Mouse (Mus musculus): ENCODE measurements around the gene Ypel4. TPM values are rescaled to one million over a fixed set of nuclear protein-coding genes. Genes with fewer than 3 reads are reported as not detected.

Ypel4 gene
- polyA plus RNA-seq, 1 experiment from 2014 or later, result 7.9 TPM

- H3K4me2 ChIP-seq (replicated peaks), result peak within 1 kb of the TSS; percentile 74
- H3K9ac ChIP-seq, result peak within 1 kb of the TSS; percentile 90
- H3K27ac ChIP-seq (replicated peaks), result peak within 1 kb of the TSS; percentile 98
- H3K4me3 ChIP-seq (replicated peaks), result peak within 1 kb of the TSS; percentile 98
- ATAC-seq (ENCODE audit: insufficient number of reproducible peaks, low FRiP score, low TSS enrichment, low read depth), result peak; percentile 95
- H3K27me3 ChIP-seq, result no peaks in the 10 kb centered on the region
- under 1% methylated on average over 107 of the region's 107 CpGs for WGBS
- H3K9me3 ChIP-seq (replicated peaks), result no peaks in the 10 kb centered on the region
- peaks cover 11% of the 10 kb centered on the region; the same call in 1 of the 2 replicates for H3K4me1 ChIP-seq
- H3K36me3 ChIP-seq, result peaks cover 8% of the 10 kb centered on the region
These were observed 18.9 kb upstream of the Ypel4 start, which contains the start of gene Zdhhc5 for GRCm38 (mm10) chr2:84714811-84715561. TSS of gene Zdhhc5 (minus strand) at chr2:84715180.

GRCm38 (mm10) chr2:84715562-84716361 lies 18.1 kb upstream of the Ypel4 start:
- peak overlapping the region; percentile 74 for H3K4me2 ChIP-seq (replicated peaks)
- WGBS, result under 1% methylated on average over 33 of the region's 33 CpGs

DNA sequence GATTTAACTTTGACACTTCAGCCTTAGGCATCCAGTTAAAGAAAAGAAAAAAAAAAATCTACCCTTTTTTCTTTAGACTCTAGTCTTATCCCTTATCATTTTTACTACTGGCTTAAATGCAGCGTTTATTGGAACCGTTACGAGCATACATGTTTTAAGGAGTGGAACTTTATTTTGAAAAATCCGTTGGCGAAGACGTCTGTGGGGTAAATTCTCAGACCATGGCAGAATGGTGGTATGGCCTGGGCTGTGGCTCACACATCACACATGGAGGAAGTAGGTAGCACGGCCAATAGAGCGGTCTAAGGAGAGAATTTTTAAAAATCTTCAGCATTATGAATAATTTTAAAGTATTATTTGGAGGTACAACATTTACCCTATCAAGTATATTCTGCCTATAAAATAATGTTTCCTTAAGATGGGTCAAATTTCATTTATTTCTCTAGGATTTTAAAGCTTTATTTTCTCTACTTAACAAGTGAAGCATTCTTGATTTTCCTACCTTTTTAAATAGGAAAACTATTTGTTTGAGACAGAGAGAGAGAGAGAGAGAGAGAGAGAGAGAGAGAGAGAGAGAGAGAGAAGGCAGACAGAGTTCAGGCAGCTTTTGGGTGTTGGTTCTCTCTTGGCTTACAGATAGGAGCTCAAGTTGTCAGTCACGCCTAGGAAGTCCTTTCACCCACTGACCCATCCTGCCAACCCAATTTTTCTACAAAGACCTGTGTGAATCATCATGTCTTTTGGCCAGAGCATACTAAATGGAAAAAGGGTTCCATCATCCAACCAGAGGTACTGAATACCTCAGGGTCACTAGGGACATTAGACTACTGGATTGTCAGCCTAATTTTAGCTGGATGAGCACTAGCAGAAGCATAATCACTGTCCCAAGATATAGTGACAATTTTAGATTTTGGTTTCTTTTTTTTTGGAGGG lies 17.2 kb upstream of the Ypel4 start:
- Histone ChIP-seq H3K27ac (replicated peaks) (peak overlapping the region; percentile 98), H3K36me3 (peaks cover 4% of the 10 kb centered on the region; the same call in 1 of the 2 replicates), H3K4me1 (peaks cover 11% of the 10 kb centered on the region; the same call in 1 of the 2 replicates), H3K4me2 (replicated peaks) (peak overlapping the region; percentile 74), H3K27me3 (no peaks in the 10 kb centered on the region), H3K9ac (peak overlapping the region; percentile 63; the same call in 1 of the 2 replicates), H3K9me3 (replicated peaks) (no peaks in the 10 kb centered on the region), H3K4me3 (replicated peaks) (peak overlapping the region; percentile 98)
- ATAC-seq (ENCODE audit: insufficient number of reproducible peaks, low FRiP score, low TSS enrichment, low read depth), result no peak
- 25% methylated on average over 9 of the region's 9 CpGs for WGBS

More at GRCm38 (mm10) chr2:84715562-84716361, 18.1 kb upstream of the Ypel4 start:
- ATAC-seq (ENCODE audit: insufficient number of reproducible peaks, low FRiP score, low TSS enrichment, low read depth), result peak; percentile 96
- Histone ChIP-seq H3K9me3 (replicated peaks) (no peaks in the 10 kb centered on the region), H3K27me3 (no peaks in the 10 kb centered on the region), H3K36me3 (peaks cover under 1% of the 10 kb centered on the region), H3K4me3 (replicated peaks) (peak overlapping the region; percentile 98), H3K9ac (peak overlapping the region; percentile 63), H3K27ac (replicated peaks) (peak overlapping the region; percentile 98), H3K4me1 (peaks cover 11% of the 10 kb centered on the region; the same call in 1 of the 2 replicates)

DNA sequence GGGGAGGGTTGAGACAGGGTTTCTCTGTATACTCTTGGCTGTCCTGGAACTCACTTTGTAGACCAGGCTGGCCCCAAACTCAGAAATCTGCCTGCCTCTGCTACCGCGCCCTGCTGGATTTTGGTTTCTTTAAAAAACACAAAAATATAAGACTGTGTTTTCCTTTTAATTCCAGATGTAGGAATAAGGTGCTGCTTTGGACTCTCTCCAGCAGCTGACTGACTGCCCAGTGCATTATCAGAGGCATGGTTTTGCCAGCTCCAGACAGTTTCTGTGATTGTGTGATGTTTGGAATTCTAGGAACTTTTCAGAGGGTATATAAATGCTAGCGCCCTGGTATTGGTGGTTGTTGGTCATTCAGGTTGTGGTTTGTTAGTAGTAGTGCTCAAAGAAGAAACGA lies 16.5 kb upstream of the Ypel4 start:
- Histone ChIP-seq H3K9ac (no peak overlapping the region), H3K36me3 (peaks cover 9% of the 10 kb centered on the region; the same call in 1 of the 2 replicates), H3K4me2 (replicated peaks) (no peak overlapping the region), H3K9me3 (replicated peaks) (no peaks in the 10 kb centered on the region), H3K4me1 (peaks cover 11% of the 10 kb centered on the region; the same call in 1 of the 2 replicates), H3K4me3 (replicated peaks) (no peak overlapping the region), H3K27me3 (no peaks in the 10 kb centered on the region), H3K27ac (replicated peaks) (no peak overlapping the region)
- 92% methylated on average over 4 of the region's 4 CpGs for WGBS
- no peak for ATAC-seq (ENCODE audit: insufficient number of reproducible peaks, low FRiP score, low TSS enrichment, low read depth)

DNA sequence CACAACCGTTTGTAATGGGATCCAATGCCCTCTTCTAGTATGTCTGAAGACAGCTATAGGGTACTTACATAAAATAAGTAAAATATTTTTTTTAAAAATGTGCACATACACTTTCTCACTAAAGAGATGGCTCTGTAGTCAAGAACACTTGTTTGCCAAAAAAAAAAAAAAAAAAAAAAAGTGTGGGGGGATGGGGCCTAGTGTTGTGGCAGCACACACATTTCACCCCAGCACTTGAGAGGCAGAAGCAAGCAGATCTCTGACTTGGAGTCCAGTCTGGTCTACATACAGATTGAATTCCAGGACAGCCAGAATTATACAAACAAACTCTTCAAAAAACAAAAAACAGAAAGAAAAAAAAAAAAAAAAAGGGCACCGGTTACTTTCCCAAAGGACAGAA lies 13.1 kb upstream of the Ypel4 start:
- Histone ChIP-seq H3K36me3 (peaks cover 24% of the 10 kb centered on the region), H3K4me3 (replicated peaks) (no peak overlapping the region), H3K4me1 (peaks cover 8% of the 10 kb centered on the region; the same call in 1 of the 2 replicates), H3K9ac (no peak overlapping the region), H3K9me3 (replicated peaks) (no peaks in the 10 kb centered on the region), H3K4me2 (replicated peaks) (no peak overlapping the region), H3K27ac (replicated peaks) (no peak overlapping the region), H3K27me3 (no peaks in the 10 kb centered on the region)
- WGBS, result 85% methylated on average over 2 of the region's 2 CpGs
- ATAC-seq (ENCODE audit: insufficient number of reproducible peaks, low FRiP score, low TSS enrichment, low read depth), result no peak

- no peak for ATAC-seq (ENCODE audit: insufficient number of reproducible peaks, low FRiP score, low TSS enrichment, low read depth)
- Histone ChIP-seq H3K27me3 (no peaks in the 10 kb centered on the region), H3K4me2 (replicated peaks) (no peak overlapping the region), H3K4me1 (peaks cover 12% of the 10 kb centered on the region), H3K36me3 (peaks cover 24% of the 10 kb centered on the region), H3K9me3 (replicated peaks) (no peaks in the 10 kb centered on the region), H3K4me3 (replicated peaks) (no peak overlapping the region), H3K9ac (no peak overlapping the region), H3K27ac (replicated peaks) (no peak overlapping the region)
- WGBS, result 73% methylated on average over 3 of the region's 3 CpGs
These were observed 12.7 kb upstream of the Ypel4 start for GRCm38 (mm10) chr2:84721182-84721581.

DNA sequence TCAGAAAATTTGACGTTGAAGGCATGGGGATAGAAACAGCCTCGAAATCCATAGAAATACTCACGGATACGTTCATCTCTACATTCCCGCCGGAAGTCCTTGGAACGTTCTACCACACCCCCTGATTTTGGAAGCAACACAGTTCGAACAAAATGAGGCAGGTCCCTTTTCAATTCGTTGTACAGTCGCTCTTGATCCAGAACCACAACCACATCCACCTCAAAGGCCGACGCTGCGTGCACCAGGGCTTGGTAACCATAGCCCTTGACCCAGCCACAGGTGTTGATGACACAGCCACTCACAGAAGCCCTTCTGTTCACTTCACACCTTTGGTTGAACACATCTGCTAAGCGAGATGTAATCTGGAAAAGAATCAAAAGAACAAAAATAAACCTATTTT lies 10.0 kb upstream of the Ypel4 start:
- no peaks in the 10 kb centered on the region for H3K27me3 ChIP-seq
- peaks cover 24% of the 10 kb centered on the region for H3K36me3 ChIP-seq
- H3K4me2 ChIP-seq (replicated peaks), result no peak overlapping the region
- H3K9ac ChIP-seq, result no peak overlapping the region
- 93% methylated on average over 14 of the region's 14 CpGs for WGBS
- no peak overlapping the region for H3K27ac ChIP-seq (replicated peaks)
- H3K4me3 ChIP-seq (replicated peaks), result no peak overlapping the region
- no peaks in the 10 kb centered on the region for H3K9me3 ChIP-seq (replicated peaks)
- H3K4me1 ChIP-seq, result peaks cover 14% of the 10 kb centered on the region
- ATAC-seq (ENCODE audit: insufficient number of reproducible peaks, low FRiP score, low TSS enrichment, low read depth), result no peak

GRCm38 (mm10) chr2:84725770-84726169 lies 8.1 kb upstream of the Ypel4 start:
- no peak for ATAC-seq (ENCODE audit: insufficient number of reproducible peaks, low FRiP score, low TSS enrichment, low read depth)

GRCm38 (mm10) chr2:84726716-84727115 lies 7.1 kb upstream of the Ypel4 start:
- ATAC-seq (ENCODE audit: insufficient number of reproducible peaks, low FRiP score, low TSS enrichment, low read depth), result no peak
- peak overlapping the region; percentile 46 for H3K9ac ChIP-seq
- peak overlapping the region; percentile 67 for H3K4me3 ChIP-seq (replicated peaks)
- 3% methylated on average over 9 of the region's 9 CpGs for WGBS
- H3K4me2 ChIP-seq (replicated peaks), result peak overlapping the region; percentile 75
- peaks cover 20% of the 10 kb centered on the region for H3K36me3 ChIP-seq
- no peaks in the 10 kb centered on the region for H3K9me3 ChIP-seq (replicated peaks)
- peak overlapping the region; percentile 45; the same call in 1 of the 2 replicates for H3K27ac ChIP-seq (replicated peaks)
- peaks cover 14% of the 10 kb centered on the region for H3K4me1 ChIP-seq
- no peaks in the 10 kb centered on the region for H3K27me3 ChIP-seq

More at GRCm38 (mm10) chr2:84725770-84726169, 8.1 kb upstream of the Ypel4 start:
- Histone ChIP-seq H3K27ac (replicated peaks) (no peak overlapping the region), H3K9me3 (replicated peaks) (no peaks in the 10 kb centered on the region), H3K36me3 (peaks cover 24% of the 10 kb centered on the region), H3K27me3 (no peaks in the 10 kb centered on the region), H3K4me2 (replicated peaks) (no peak overlapping the region), H3K4me1 (peaks cover 14% of the 10 kb centered on the region), H3K9ac (no peak overlapping the region), H3K4me3 (replicated peaks) (peak overlapping the region; percentile 67; the same call in 1 of the 2 replicates)
- WGBS, result 92% methylated on average over 10 of the region's 10 CpGs

- Histone ChIP-seq H3K4me3 (replicated peaks) (peak within 1 kb of the TSS; percentile 67), H3K27me3 (no peaks in the 10 kb centered on the region), H3K36me3 (peaks cover 15% of the 10 kb centered on the region), H3K9ac (peak within 1 kb of the TSS; percentile 46), H3K4me1 (peaks cover 14% of the 10 kb centered on the region), H3K27ac (replicated peaks) (peak within 1 kb of the TSS; percentile 87), H3K4me2 (replicated peaks) (peak within 1 kb of the TSS; percentile 75), H3K9me3 (replicated peaks) (no peaks in the 10 kb centered on the region)
- ATAC-seq (ENCODE audit: insufficient number of reproducible peaks, low FRiP score, low TSS enrichment, low read depth), result peak; percentile 94
- under 1% methylated on average over 39 of the region's 39 CpGs for WGBS
These were observed 6.5 kb upstream of the Ypel4 start, which contains the start of gene Clp1 for GRCm38 (mm10) chr2:84727172-84727858. TSS of gene Clp1 (minus strand) at chr2:84727350.
